Mouse (Mus musculus) intestine, embryonic 16.5 days (tissue): ENCODE data around the gene Trem3. TPM values are rescaled to one million over a fixed set of nuclear protein-coding genes. Genes with fewer than 3 reads are reported as not detected.

ENCODE experiments used
- ATAC-seq: fragments of 200-750 bp; cut with Nextera tagmentation; 2 replicates; pipeline ENCODE4 v1.8.0; 2017; ENCODE audit warnings: moderate TSS enrichment, moderate library complexity
- H3K27ac ChIP-seq: fragments of 300-500 bp; sonication (generic); 2 replicates; pipeline ENCODE4 v1.5.1; 2014; ENCODE audit warnings: mild to moderate bottlenecking, low read length
- H3K27me3 ChIP-seq: fragments of 300-500 bp; sonication (generic); replicated peaks from 2 replicates; pipeline ENCODE4 v1.6.1; 2014; ENCODE audit warnings: low read length, control low read depth, mixed read lengths; ENCODE audit not compliant: control insufficient read depth, insufficient read depth
- H3K36me3 ChIP-seq: fragments of 300-500 bp; sonication (generic); 2 replicates; pipeline ENCODE4 v1.6.1; 2014; ENCODE audit warnings: low read length, control low read depth; ENCODE audit not compliant: control insufficient read depth, insufficient read depth
- H3K4me1 ChIP-seq: fragments of 300-500 bp; sonication (generic); 2 replicates; pipeline ENCODE4 v1.6.1; 2014; ENCODE audit warnings: low read length, control low read depth, mixed read lengths; ENCODE audit not compliant: control insufficient read depth, insufficient read depth
- H3K4me2 ChIP-seq: fragments of 300-500 bp; sonication (generic); 2 replicates; pipeline ENCODE4 v1.6.1; 2014; ENCODE audit warnings: low read depth, low read length, control low read depth
- H3K4me3 ChIP-seq: fragments of 300-500 bp; sonication (generic); 2 replicates; pipeline ENCODE4 v1.5.1; 2014; ENCODE audit warnings: mild to moderate bottlenecking, low read length
- H3K9ac ChIP-seq: fragments of 300-500 bp; sonication (generic); 2 replicates; pipeline ENCODE4 v1.6.1; 2014; ENCODE audit warnings: low read depth, low read length
- H3K9me3 ChIP-seq: fragments of 300-500 bp; sonication (generic); 2 replicates; pipeline ENCODE4 v1.6.1; 2016; ENCODE audit warnings: low read length, control low read depth; ENCODE audit not compliant: control insufficient read depth
- WGBS: fragments of 180-500 bp; shearing (Covaris S2); extraction: QIAGEN DNeasy Blood & Tissue Kit; methylation state at CpG from one replicate; pipeline ENCODE4 v1.1.7; 2014; 5-methylcytosine and 5-hydroxymethylcytosine counted together
- polyA plus RNA-seq: library from polyadenylated mRNA; unstranded; fragments of >200 nt; fragmentation: Nextera tagmentation; extraction: Ambion mirVana; gene quantifications from 2 replicates; pipeline ENCODE4 v1.2.1, GENCODE M21; 2015

Trem3 gene
- 0.37 and 0.57 TPM in 2 replicates for polyA plus RNA-seq

DNA sequence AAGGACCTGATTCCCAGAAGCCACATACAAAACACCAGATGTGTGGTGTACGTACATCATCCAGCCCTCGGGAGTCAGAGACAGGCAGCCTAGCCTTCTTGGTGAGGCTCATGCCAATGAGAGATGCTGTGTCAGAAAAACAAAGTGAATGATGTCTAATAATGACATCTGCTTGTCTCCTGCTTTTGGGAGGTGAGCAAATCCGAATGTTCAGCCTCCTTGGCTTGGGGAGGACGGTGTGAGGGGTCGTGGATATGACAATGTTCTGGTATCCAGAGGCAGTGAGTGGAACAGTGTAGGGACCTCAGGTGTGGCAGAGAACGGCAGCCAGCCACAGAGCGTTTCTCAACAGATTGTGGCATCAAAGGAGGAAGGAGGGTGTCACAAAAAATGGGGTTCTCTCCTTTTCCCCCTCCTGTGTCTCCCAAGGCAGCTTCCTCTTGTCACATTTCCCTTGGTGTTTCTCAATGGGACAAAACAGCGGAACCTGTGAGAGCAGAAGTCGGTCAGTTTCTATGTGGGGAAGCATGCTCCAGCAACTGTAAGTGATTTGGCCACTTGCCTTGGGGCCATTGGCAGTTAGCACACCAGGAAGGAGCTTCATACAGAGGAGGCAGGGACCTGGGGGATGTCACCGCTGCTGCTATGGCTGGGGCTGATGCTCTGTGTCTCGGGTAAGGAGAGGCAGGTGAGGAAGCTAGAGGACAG is at the start of gene Trem3:
TSS of gene Trem3 (plus strand) at position 557 of the 708 bp plus-strand sequence.
- H3K27me3 ChIP-seq: no peaks in the 10 kb centered on the region
- H3K4me3 ChIP-seq: no peak within 1 kb of the TSS
- H3K4me1 ChIP-seq: no peaks in the 10 kb centered on the region
- 81% methylated on average over 11 of the region's 11 CpGs for WGBS
- no peak within 1 kb of the TSS for H3K4me2 ChIP-seq
- H3K9ac ChIP-seq: no peak within 1 kb of the TSS
- no peak within 1 kb of the TSS for H3K27ac ChIP-seq
- no peaks in the 10 kb centered on the region for H3K36me3 ChIP-seq
- no peak for ATAC-seq
- H3K9me3 ChIP-seq: no peaks in the 10 kb centered on the region

DNA sequence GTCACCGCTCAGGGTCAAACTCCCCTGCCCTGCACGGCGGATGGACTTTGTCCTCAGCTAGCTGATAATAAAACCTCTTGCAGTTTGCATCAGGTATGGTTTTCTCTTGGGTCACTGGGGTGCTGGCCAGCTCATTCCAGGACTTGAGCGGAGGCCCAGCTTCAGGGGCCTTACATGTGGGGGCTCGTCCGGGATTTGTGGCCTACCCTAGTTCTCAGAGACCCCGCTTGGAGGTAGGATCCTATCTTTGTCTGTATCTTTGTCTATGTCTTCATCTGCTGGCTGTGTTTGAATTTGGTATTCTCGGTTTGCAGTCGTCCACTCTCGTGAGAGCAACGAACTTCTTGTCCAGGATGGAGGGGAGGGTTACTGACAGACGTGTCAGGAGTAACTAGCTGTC is 44.5 kb upstream of the Trem3 start:
- peaks cover 9% of the 10 kb centered on the region for H3K9me3 ChIP-seq
- ATAC-seq: no peak
- no peaks in the 10 kb centered on the region for H3K36me3 ChIP-seq
- no peak overlapping the region for H3K27ac ChIP-seq
- H3K4me2 ChIP-seq: no peak overlapping the region
- H3K27me3 ChIP-seq: no peaks in the 10 kb centered on the region
- H3K4me3 ChIP-seq: no peak overlapping the region
- 96% methylated on average over 12 of the region's 12 CpGs for WGBS
- no peak overlapping the region for H3K9ac ChIP-seq
- no peaks in the 10 kb centered on the region for H3K4me1 ChIP-seq

DNA sequence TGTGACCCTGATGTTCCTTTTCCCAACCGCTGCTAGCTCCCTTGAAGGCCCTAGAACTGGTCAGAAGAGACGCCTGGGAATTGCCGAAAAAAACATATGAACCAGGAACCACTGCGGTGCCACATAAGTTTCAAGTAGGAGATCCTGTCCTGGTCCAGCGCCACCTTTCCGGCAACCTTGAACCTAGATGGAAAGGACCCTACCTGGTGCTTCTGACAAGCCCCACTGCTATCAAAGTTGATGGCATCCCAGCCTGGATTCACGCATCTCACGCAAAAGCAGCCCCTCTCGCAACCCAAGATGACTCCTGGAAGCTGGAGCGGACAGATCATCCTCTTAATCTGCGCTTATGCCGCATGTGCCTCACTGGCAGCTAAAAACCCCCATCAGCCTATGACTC is 35.0 kb upstream of the Trem3 start:
- Histone ChIP-seq H3K4me2 (no peak overlapping the region), H3K27ac (no peak overlapping the region), H3K9me3 (no peaks in the 10 kb centered on the region), H3K4me3 (no peak overlapping the region), H3K36me3 (no peaks in the 10 kb centered on the region), H3K9ac (no peak overlapping the region), H3K4me1 (no peaks in the 10 kb centered on the region), H3K27me3 (no peaks in the 10 kb centered on the region)
- WGBS: 94% methylated on average over 12 of the region's 12 CpGs
- no peak for ATAC-seq

DNA sequence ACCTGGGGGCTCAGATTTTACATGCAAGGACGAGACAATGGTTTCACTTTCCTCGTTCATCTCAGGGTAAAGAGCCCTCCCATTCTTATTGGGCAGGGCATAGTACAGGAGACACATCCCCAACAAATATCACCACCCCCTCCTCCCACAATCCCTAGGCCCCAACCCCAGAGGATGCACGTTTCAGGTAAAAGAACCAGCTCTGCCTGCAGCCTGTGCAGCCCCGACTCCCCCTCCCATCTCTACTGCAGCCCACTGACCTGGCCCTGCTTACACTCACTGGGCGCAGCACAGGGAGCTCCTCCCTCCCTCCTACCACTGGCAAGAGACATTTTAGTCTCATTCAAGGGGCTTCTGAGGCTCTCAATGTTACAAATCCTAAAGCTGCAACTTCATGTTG is 34.1 kb upstream of the Trem3 start:
- 69% methylated on average over 5 of the region's 5 CpGs for WGBS
- ATAC-seq: no peak
- no peaks in the 10 kb centered on the region for H3K27me3 ChIP-seq
- H3K4me1 ChIP-seq: no peaks in the 10 kb centered on the region
- H3K36me3 ChIP-seq: no peaks in the 10 kb centered on the region
- no peak overlapping the region for H3K4me3 ChIP-seq
- H3K9ac ChIP-seq: no peak overlapping the region
- H3K27ac ChIP-seq: no peak overlapping the region
- no peak overlapping the region for H3K4me2 ChIP-seq
- no peaks in the 10 kb centered on the region for H3K9me3 ChIP-seq

DNA sequence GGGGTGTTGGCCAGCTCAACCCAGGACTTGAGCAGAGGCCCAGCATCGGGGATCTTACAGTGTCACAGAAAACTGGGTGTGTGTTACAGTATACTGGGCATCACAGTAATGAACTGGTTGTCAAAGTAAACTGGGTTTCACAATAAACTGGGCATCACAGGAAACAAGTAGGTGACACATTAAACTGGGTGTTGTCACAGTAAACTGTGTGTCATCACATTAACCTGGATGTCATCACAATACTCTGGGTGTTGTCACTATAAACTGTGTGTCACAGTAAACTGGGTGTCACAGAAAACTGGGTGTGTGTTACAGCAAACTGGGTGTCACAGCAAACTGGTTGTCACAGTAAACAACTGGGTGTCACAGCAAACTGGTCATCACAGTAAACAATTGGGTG is 32.1 kb upstream of the Trem3 start:
- no peak overlapping the region for H3K27ac ChIP-seq
- no peak for ATAC-seq
- no peaks in the 10 kb centered on the region; the same call in 1 of the 2 replicates for H3K9me3 ChIP-seq
- no peaks in the 10 kb centered on the region for H3K4me1 ChIP-seq
- H3K4me3 ChIP-seq: no peak overlapping the region
- H3K4me2 ChIP-seq: no peak overlapping the region
- H3K9ac ChIP-seq: no peak overlapping the region
- H3K27me3 ChIP-seq: no peaks in the 10 kb centered on the region
- WGBS: 85% methylated on average over 1 of the region's 1 CpGs
- H3K36me3 ChIP-seq: no peaks in the 10 kb centered on the region

DNA sequence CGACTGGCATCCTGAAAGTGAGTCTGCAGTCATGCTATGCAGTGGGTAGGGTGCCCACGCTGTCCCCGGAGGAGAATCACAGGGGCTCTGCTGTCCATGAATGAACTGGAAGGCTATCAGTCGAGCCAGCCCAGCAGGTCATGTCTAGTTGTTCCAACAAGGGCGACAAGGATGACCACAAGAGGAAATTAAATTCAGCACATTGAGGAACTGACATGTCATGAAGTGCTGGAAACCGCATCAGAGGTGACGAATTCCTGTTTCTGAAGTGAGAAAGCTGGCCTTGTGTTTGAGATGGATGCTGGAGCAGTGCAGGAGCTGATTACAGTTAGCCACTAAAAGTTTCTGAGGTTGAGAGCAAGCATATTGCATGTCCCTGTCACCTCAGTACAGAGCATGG is 16.9 kb upstream of the Trem3 start:
- Histone ChIP-seq H3K9ac (no peak overlapping the region), H3K9me3 (no peaks in the 10 kb centered on the region), H3K27me3 (no peaks in the 10 kb centered on the region), H3K27ac (no peak overlapping the region), H3K4me2 (no peak overlapping the region), H3K4me1 (no peaks in the 10 kb centered on the region), H3K36me3 (no peaks in the 10 kb centered on the region), H3K4me3 (no peak overlapping the region)
- ATAC-seq: no peak
- 87% methylated on average over 7 of the region's 7 CpGs for WGBS

DNA sequence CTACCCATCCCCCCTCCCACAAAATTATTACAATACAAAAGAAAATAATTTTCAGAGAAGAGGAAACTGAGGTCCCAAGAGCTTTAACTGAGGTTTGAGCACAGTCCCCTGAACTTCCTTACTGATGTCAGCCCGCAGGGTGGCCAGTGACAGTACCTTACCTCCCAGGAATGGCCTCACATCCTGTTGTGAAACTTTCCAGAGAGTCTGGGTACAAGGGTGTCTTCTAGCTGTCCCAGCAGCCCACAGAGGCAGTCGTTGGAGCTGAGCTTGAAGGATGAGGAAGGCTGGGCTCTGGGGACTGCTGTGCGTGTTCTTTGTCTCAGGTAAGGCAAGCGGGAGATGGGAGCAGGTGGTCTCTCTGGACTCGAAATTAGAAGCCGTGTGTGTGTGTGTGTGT is 15.1 kb upstream of the Trem3 start, which contains the start of gene Trem1:
TSS of gene Trem1 (plus strand) at position 251 of the 400 bp plus-strand sequence.
- ATAC-seq: no peak
- Histone ChIP-seq H3K9me3 (no peaks in the 10 kb centered on the region), H3K27me3 (no peaks in the 10 kb centered on the region), H3K9ac (no peak within 1 kb of the TSS), H3K27ac (no peak within 1 kb of the TSS), H3K4me2 (no peak within 1 kb of the TSS), H3K4me3 (no peak within 1 kb of the TSS), H3K4me1 (no peaks in the 10 kb centered on the region), H3K36me3 (no peaks in the 10 kb centered on the region)
- 74% methylated on average over 6 of the region's 6 CpGs for WGBS

DNA sequence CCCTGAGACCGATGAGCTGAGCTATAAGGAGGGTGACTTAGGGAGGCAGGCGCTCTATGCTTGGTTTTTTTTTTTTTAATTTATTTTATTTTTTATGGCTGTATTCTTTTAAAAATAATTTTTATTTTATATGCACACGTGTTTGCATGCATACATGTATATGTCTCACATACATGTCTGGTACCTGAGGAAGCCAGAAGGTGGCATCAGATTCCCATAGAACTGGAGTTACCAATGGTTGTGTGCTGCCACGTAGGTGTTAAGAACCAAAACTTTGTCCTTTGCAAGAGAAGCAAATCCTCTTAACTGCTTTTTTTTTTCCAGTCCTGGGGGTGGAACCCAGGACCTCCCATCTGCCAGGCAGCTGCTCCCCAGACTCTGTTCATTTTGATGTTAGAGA is 13.8 kb upstream of the Trem3 start:
- WGBS: 95% methylated on average over 4 of the region's 4 CpGs
- no peaks in the 10 kb centered on the region for H3K4me1 ChIP-seq
- H3K27me3 ChIP-seq: no peaks in the 10 kb centered on the region
- H3K27ac ChIP-seq: no peak overlapping the region
- no peak overlapping the region for H3K4me3 ChIP-seq
- no peaks in the 10 kb centered on the region for H3K9me3 ChIP-seq
- no peaks in the 10 kb centered on the region for H3K36me3 ChIP-seq
- H3K9ac ChIP-seq: no peak overlapping the region
- H3K4me2 ChIP-seq: no peak overlapping the region
- ATAC-seq: no peak

DNA sequence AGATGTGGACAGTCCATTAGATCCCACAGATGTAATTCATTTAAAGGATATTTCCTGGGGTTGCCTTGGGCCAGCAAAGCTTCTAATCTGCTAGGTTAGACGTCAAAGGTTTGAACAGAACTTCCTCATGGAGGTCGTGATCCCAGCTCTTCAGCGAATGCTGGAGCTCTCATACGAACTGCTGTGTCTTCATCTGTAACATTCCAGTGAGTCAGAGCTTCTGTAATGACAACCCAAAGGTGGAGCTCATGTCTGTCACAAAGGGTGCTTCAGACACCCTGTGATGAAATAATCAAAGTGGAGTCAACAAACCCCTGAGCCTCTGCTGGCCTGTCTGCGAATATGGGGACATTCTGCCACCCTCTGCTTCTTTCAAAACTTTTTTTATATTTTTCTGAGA is 13.0 kb upstream of the Trem3 start:
- Histone ChIP-seq H3K4me1 (no peaks in the 10 kb centered on the region), H3K9me3 (no peaks in the 10 kb centered on the region), H3K9ac (no peak overlapping the region), H3K4me2 (no peak overlapping the region), H3K36me3 (no peaks in the 10 kb centered on the region), H3K27me3 (no peaks in the 10 kb centered on the region), H3K4me3 (no peak overlapping the region), H3K27ac (no peak overlapping the region)
- no peak for ATAC-seq
- WGBS: 73% methylated on average over 5 of the region's 5 CpGs
